Mouse (Mus musculus) neutrophil, adult 5-6 weeks (primary cell): ENCODE data around the gene Olfr417. TPM values are rescaled to one million over a fixed set of nuclear protein-coding genes. Genes with fewer than 3 reads are reported as not detected.
"Not testable (repeated sequence)": the region's sequence is repeated elsewhere in the genome, so short reads cannot be mapped to it uniquely, and the experiment has no call there.

Experiments used
- ATAC-seq: fragments of 151-379, 151-347 bp; 2 replicates; pipeline ENCODE4 v1.8.0; 2017; ENCODE audit warnings: mild to moderate bottlenecking, moderate TSS enrichment; ENCODE audit not compliant: insufficient number of reproducible peaks, poor library complexity, low FRiP score, severe bottlenecking; ENCODE audit errors: extremely low read depth
- total RNA-seq: library from RNA; stranded (forward); fragments of 200-1000 nt; gene quantifications from 2 replicates; pipeline ENCODE4 v1.2.3, GENCODE M21; 2017

Olfr417 gene
- total RNA-seq: not detected in 2 replicates

- no peak for ATAC-seq
Observed at GRCm38 (mm10) chr1:174364882-174365451, at the start of gene Olfr417. TSS of gene Olfr417 (plus strand) at chr1:174365122.

GRCm38 (mm10) chr1:174317308-174317707, 47.6 kb upstream of the Olfr417 start:
- no peak for ATAC-seq

- ATAC-seq: no peak
Observed at GRCm38 (mm10) chr1:174330218-174330617, 34.7 kb upstream of the Olfr417 start, which contains the start of gene Mptx1. TSS of gene Mptx1 (plus strand) at chr1:174330518.

GRCm38 (mm10) chr1:174353636-174354035, 11.3 kb upstream of the Olfr417 start:
- ATAC-seq: not testable (repeated sequence)

- no peak for ATAC-seq
Observed at GRCm38 (mm10) chr1:174354640-174355039, 10.3 kb upstream of the Olfr417 start.

- ATAC-seq: no peak
Observed at GRCm38 (mm10) chr1:174373799-174374198, 8.9 kb downstream of the Olfr417 start.

- ATAC-seq: no peak
Observed at GRCm38 (mm10) chr1:174390746-174391145, 25.8 kb downstream of the Olfr417 start, which contains the start of gene Olfr248. TSS of gene Olfr248 (plus strand) at chr1:174391046.

GRCm38 (mm10) chr1:174422959-174423358, 58.0 kb downstream of the Olfr417 start:
- no peak for ATAC-seq

GRCm38 (mm10) chr1:174423764-174424163, 58.8 kb downstream of the Olfr417 start, which contains the start of gene Olfr414:
TSS of gene Olfr414 (plus strand) at chr1:174424064.
- no peak for ATAC-seq

Other genes with a start within 250 kb of the Olfr417 start
- not detected in 2 replicates for gene Olfr231, start 244.0 kb upstream of the Olfr417 start, total RNA-seq
- not detected in 2 replicates for gene Olfr424, start 233.6 kb upstream of the Olfr417 start, total RNA-seq
- gene Olfr420, start 209.5 kb upstream of the Olfr417 start, total RNA-seq: not detected in 2 replicates
- gene Spta1, start 192.3 kb upstream of the Olfr417 start, total RNA-seq: 5.7 and 5.9 TPM in 2 replicates
- not detected in 2 replicates for gene Olfr419, start 113.1 kb upstream of the Olfr417 start, total RNA-seq
- gene Mptx1, start 34.6 kb upstream of the Olfr417 start, total RNA-seq: not detected in 2 replicates
- gene Olfr248, start 25.9 kb downstream of the Olfr417 start, total RNA-seq: not detected in 2 replicates
- gene Olfr414, start 58.9 kb downstream of the Olfr417 start, total RNA-seq: not detected in 2 replicates
- 0.23 TPM in 1 of 2 replicates, not detected in the other for gene Olfr220, start 77.0 kb downstream of the Olfr417 start, total RNA-seq
- 0.12 TPM in 1 of 2 replicates, not detected in the other for gene Fmn2, start 136.7 kb downstream of the Olfr417 start, total RNA-seq